Mouse (Mus musculus): Measurements from ENCODE around the gene Map3k4. TPM values are rescaled to one million over a fixed set of nuclear protein-coding genes. Genes with fewer than 3 reads are reported as not detected.

Gene Map3k4
- total and polyA plus RNA-seq, 2 experiments from 2014 or later: 37.1 to 47.9 TPM

DNA sequence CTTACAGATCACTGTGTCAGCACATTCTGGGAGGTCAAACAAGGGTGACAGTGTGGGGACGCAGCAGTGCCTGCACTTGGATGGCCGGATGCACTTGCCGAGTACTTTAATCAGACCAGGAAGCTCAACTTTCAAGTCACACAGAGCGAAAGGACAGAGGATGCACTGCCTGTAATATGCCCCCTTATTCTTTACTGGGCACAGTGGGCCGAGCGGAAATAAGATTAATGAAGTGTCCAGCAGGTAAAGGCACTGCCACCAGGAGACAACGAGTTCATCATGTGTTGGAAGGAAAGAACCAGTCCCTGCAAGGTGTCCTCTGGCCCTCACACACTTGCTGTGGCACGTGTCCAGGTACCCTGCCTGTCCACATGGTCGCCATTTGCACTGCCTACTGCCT, 94.5 kb downstream of the Map3k4 start:
- Histone ChIP-seq H3K4me1 (ENCODE audit: insufficient read depth, low read length) (no peaks in the 10 kb centered on the region), H3K9me3 (ENCODE audit: low read length) (no peaks in the 10 kb centered on the region), H3K36me3 (ENCODE audit: insufficient read depth, low read length) (peaks cover 46% of the 10 kb centered on the region), H3K27me3 (ENCODE audit: insufficient read depth, low read length) (no peaks in the 10 kb centered on the region), H3K27ac (ENCODE audit: low read depth, low read length) (no peak overlapping the region), H3K9ac (replicated peaks; ENCODE audit: low read length, poor library complexity, severe bottlenecking) (no peak overlapping the region; the same call in 1 of the 2 replicates), H3K4me3 (ENCODE audit: low read depth, low read length) (no peak overlapping the region), H3K4me2 (ENCODE audit: low read depth, low read length, poor library complexity, severe bottlenecking) (no peak overlapping the region)
- no peak; the same call in 1 of the 2 replicates for ATAC-seq (ENCODE audit: low FRiP score)
- DNase-seq (ENCODE audit: low spot score): no peak
- WGBS: 85% methylated on average over 8 of the region's 9 CpGs
- no peak for TF ChIP-seq CTCF (IDR thresholded peaks at IDR 0.05)

GRCm38 (mm10) chr17:12223682-12224081, 94.9 kb downstream of the Map3k4 start:
- no peak for DNase-seq (ENCODE audit: low spot score)
- no peaks in the 10 kb centered on the region for H3K4me1 ChIP-seq (ENCODE audit: insufficient read depth, low read length)
- H3K4me3 ChIP-seq (ENCODE audit: low read depth, low read length): no peak overlapping the region
- H3K27ac ChIP-seq (ENCODE audit: low read depth, low read length): no peak overlapping the region
- ATAC-seq (ENCODE audit: low FRiP score): no peak
- WGBS: 20% methylated on average over 5 of the region's 5 CpGs
- H3K36me3 ChIP-seq (ENCODE audit: insufficient read depth, low read length): peaks cover 46% of the 10 kb centered on the region
- H3K9ac ChIP-seq (replicated peaks; ENCODE audit: low read length, poor library complexity, severe bottlenecking): no peak overlapping the region; the same call in 1 of the 2 replicates
- H3K4me2 ChIP-seq (ENCODE audit: low read depth, low read length, poor library complexity, severe bottlenecking): no peak overlapping the region
- H3K27me3 ChIP-seq (ENCODE audit: insufficient read depth, low read length): no peaks in the 10 kb centered on the region
- no peaks in the 10 kb centered on the region for H3K9me3 ChIP-seq (ENCODE audit: low read length)
- TF ChIP-seq CTCF (IDR thresholded peaks at IDR 0.05): no peak

DNA sequence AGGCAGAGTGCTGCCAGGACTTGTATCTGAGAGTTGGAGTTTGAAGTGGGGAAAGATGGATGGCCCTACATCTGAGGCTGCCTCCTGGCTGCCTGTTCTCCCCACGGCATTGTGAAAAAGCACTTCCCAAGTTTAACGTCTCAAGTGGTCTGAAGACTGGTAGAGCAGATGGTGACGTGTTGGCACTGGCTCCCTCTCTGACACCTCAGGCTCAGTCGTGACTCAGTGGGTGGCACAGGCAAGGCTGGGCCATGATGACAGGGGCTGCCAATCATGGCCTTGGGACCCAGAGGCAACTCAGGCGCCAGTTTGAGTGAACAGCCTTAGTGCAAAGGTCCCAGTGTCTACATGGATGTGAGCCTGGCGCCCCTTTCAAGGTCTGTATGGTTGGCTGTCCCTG, 96.7 kb downstream of the Map3k4 start:
- Histone ChIP-seq H3K36me3 (ENCODE audit: insufficient read depth, low read length) (peaks cover 43% of the 10 kb centered on the region), H3K4me1 (ENCODE audit: insufficient read depth, low read length) (no peaks in the 10 kb centered on the region), H3K4me3 (ENCODE audit: low read depth, low read length) (no peak overlapping the region), H3K9ac (replicated peaks; ENCODE audit: low read length, poor library complexity, severe bottlenecking) (no peak overlapping the region), H3K27me3 (ENCODE audit: insufficient read depth, low read length) (no peaks in the 10 kb centered on the region), H3K4me2 (ENCODE audit: low read depth, low read length, poor library complexity, severe bottlenecking) (no peak overlapping the region), H3K9me3 (ENCODE audit: low read length) (no peaks in the 10 kb centered on the region), H3K27ac (ENCODE audit: low read depth, low read length) (no peak overlapping the region)
- no peak for TF ChIP-seq CTCF (IDR thresholded peaks at IDR 0.05)
- 57% methylated on average over 6 of the region's 6 CpGs for WGBS
- DNase-seq (ENCODE audit: low spot score) (peak; percentile 49), ATAC-seq (ENCODE audit: low FRiP score) (no peak)

- ATAC-seq (ENCODE audit: low FRiP score): no peak
- H3K4me3 ChIP-seq (ENCODE audit: low read depth, low read length): no peak overlapping the region
- no peak for TF ChIP-seq CTCF (IDR thresholded peaks at IDR 0.05)
- H3K9me3 ChIP-seq (ENCODE audit: low read length): no peaks in the 10 kb centered on the region
- H3K9ac ChIP-seq (replicated peaks; ENCODE audit: low read length, poor library complexity, severe bottlenecking): no peak overlapping the region
- DNase-seq (ENCODE audit: low spot score): no peak
- H3K27ac ChIP-seq (ENCODE audit: low read depth, low read length): no peak overlapping the region
- peaks cover 54% of the 10 kb centered on the region for H3K36me3 ChIP-seq (ENCODE audit: insufficient read depth, low read length)
- H3K4me2 ChIP-seq (ENCODE audit: low read depth, low read length, poor library complexity, severe bottlenecking): no peak overlapping the region
- H3K27me3 ChIP-seq (ENCODE audit: insufficient read depth, low read length): no peaks in the 10 kb centered on the region
- no peaks in the 10 kb centered on the region for H3K4me1 ChIP-seq (ENCODE audit: insufficient read depth, low read length)
- WGBS: 81% methylated on average over 6 of the region's 6 CpGs
Observed at GRCm38 (mm10) chr17:12216224-12216623, 102.4 kb downstream of the Map3k4 start.

DNA sequence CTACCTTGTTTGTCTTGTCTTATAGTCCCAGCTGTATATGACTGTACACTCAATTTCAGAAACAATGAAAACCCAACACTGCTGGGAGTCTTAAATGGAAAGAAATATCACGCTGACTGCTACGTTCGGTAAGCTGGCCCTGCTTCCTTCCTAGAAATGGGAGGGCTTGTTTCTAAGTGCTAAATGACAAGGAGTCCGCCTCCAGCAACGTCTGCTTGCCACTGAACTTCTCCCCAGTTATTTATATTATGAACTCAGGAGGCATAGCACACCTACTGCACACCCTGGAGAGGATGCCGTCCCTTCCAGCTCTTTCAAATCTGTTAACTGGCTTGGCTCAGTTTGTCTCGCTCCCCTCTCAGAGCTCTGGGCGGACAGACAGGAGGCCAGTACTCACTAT, 105.2 kb downstream of the Map3k4 start:
- no peak overlapping the region for H3K4me2 ChIP-seq (ENCODE audit: low read depth, low read length, poor library complexity, severe bottlenecking)
- H3K27ac ChIP-seq (ENCODE audit: low read depth, low read length): no peak overlapping the region
- H3K27me3 ChIP-seq (ENCODE audit: insufficient read depth, low read length): no peaks in the 10 kb centered on the region
- DNase-seq (ENCODE audit: low spot score) (no peak), ATAC-seq (ENCODE audit: low FRiP score) (no peak)
- H3K9me3 ChIP-seq (ENCODE audit: low read length): no peaks in the 10 kb centered on the region
- no peak for TF ChIP-seq CTCF (IDR thresholded peaks at IDR 0.05)
- H3K4me3 ChIP-seq (ENCODE audit: low read depth, low read length): no peak overlapping the region
- peaks cover 45% of the 10 kb centered on the region for H3K36me3 ChIP-seq (ENCODE audit: insufficient read depth, low read length)
- no peak overlapping the region for H3K9ac ChIP-seq (replicated peaks; ENCODE audit: low read length, poor library complexity, severe bottlenecking)
- H3K4me1 ChIP-seq (ENCODE audit: insufficient read depth, low read length): no peaks in the 10 kb centered on the region
- 93% methylated on average over 8 of the region's 8 CpGs for WGBS

DNA sequence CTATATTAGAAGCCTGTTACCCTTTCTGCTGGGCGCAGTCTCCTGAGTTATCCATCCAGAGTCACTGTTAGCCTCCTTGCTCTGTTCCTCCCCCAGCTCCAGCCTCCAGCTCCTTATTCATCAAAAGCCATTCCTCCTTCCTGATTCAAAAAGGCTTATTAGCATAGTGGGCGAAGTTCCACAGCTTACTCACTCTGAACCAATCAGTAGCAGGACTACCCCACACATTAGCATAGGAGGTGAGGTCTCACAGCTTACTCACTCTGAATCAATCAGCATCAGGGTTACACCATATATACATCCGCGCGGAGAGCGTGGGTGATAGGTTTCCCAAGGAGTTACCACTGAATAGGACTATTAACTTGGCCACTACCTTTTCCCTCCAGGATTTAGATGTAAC, 106.3 kb downstream of the Map3k4 start:
- peak; percentile 27 for DNase-seq (ENCODE audit: low spot score)
- WGBS: 80% methylated on average over 6 of the region's 6 CpGs
- H3K36me3 ChIP-seq (ENCODE audit: insufficient read depth, low read length): peaks cover 37% of the 10 kb centered on the region

More for the DNA sequence above, 106.3 kb downstream of the Map3k4 start:
- Histone ChIP-seq H3K4me2 (ENCODE audit: low read depth, low read length, poor library complexity, severe bottlenecking) (no peak overlapping the region), H3K27me3 (ENCODE audit: insufficient read depth, low read length) (no peaks in the 10 kb centered on the region), H3K4me3 (ENCODE audit: low read depth, low read length) (no peak overlapping the region), H3K27ac (ENCODE audit: low read depth, low read length) (no peak overlapping the region), H3K4me1 (ENCODE audit: insufficient read depth, low read length) (no peaks in the 10 kb centered on the region), H3K9me3 (ENCODE audit: low read length) (no peaks in the 10 kb centered on the region), H3K9ac (replicated peaks; ENCODE audit: low read length, poor library complexity, severe bottlenecking) (no peak overlapping the region)
- TF ChIP-seq CTCF (IDR thresholded peaks at IDR 0.05): no peak
- no peak for ATAC-seq (ENCODE audit: low FRiP score)

Measured in midbrain, postnatal 0 days (tissue).